Mouse (Mus musculus): ENCODE data around the gene Nr4a1.

- no peak for TF ChIP-seq CTCF (IDR thresholded peaks at IDR 0.05; ENCODE audit: borderline replicate concordance, insufficient read depth, low read depth, low read length)
- no peak for TF ChIP-seq POLR2A (IDR thresholded peaks at IDR 0.05; ENCODE audit: borderline replicate concordance, insufficient read depth, low read length)
Observed at GRCm38 (mm10) chr15:101290354-101290753, 36.3 kb downstream of the Nr4a1 start.
